Mouse (Mus musculus): Measurements from ENCODE around the gene Mgat3.

Gene Mgat3

GRCm38 (mm10) chr15:80175756-80176155, 2.2 kb downstream of the Mgat3 start:
- no peak for DNase-seq (ENCODE audit: low read depth)

- no peak for DNase-seq (ENCODE audit: low read depth)
Measured at GRCm38 (mm10) chr15:80181561-80181960, 8.0 kb downstream of the Mgat3 start.

GRCm38 (mm10) chr15:80182072-80182700, 8.7 kb downstream of the Mgat3 start:
- peak; percentile 12 for DNase-seq (ENCODE audit: low read depth)

- DNase-seq (ENCODE audit: low read depth), result no peak
Measured at GRCm38 (mm10) chr15:80188927-80189326, 15.4 kb downstream of the Mgat3 start.

GRCm38 (mm10) chr15:80190075-80190474, 16.6 kb downstream of the Mgat3 start:
- no peak for DNase-seq (ENCODE audit: low read depth)

GRCm38 (mm10) chr15:80191585-80192245, 18.2 kb downstream of the Mgat3 start:
- no peak for DNase-seq (ENCODE audit: low read depth)

GRCm38 (mm10) chr15:80192246-80192585, 18.7 kb downstream of the Mgat3 start:
- no peak for DNase-seq (ENCODE audit: low read depth)

GRCm38 (mm10) chr15:80192847-80193246, 19.3 kb downstream of the Mgat3 start:
- DNase-seq (ENCODE audit: low read depth), result no peak

GRCm38 (mm10) chr15:80199556-80199955, 26.0 kb downstream of the Mgat3 start:
- DNase-seq (ENCODE audit: low read depth), result no peak

GRCm38 (mm10) chr15:80202111-80202775, 28.7 kb downstream of the Mgat3 start:
- DNase-seq (ENCODE audit: low read depth), result no peak

- DNase-seq (ENCODE audit: low read depth), result peak; percentile 51
Measured at GRCm38 (mm10) chr15:80203406-80203805, 29.9 kb downstream of the Mgat3 start.

GRCm38 (mm10) chr15:80206057-80206565, 32.6 kb downstream of the Mgat3 start:
- no peak for DNase-seq (ENCODE audit: low read depth)

- no peak for DNase-seq (ENCODE audit: low read depth)
Measured at GRCm38 (mm10) chr15:80208446-80208845, 34.9 kb downstream of the Mgat3 start.

- DNase-seq (ENCODE audit: low read depth), result no peak
Measured at GRCm38 (mm10) chr15:80213688-80214087, 40.2 kb downstream of the Mgat3 start.

- DNase-seq (ENCODE audit: low read depth), result peak; percentile 70
Measured at GRCm38 (mm10) chr15:80215716-80216479, 42.4 kb downstream of the Mgat3 start.

GRCm38 (mm10) chr15:80216480-80216820, 42.9 kb downstream of the Mgat3 start:
- peak; percentile 64 for DNase-seq (ENCODE audit: low read depth)

- no peak for DNase-seq (ENCODE audit: low read depth)
Measured at GRCm38 (mm10) chr15:80217476-80217875, 44.0 kb downstream of the Mgat3 start.

- peak; percentile 94 for DNase-seq (ENCODE audit: low read depth)
Measured at GRCm38 (mm10) chr15:80219211-80219610, 45.7 kb downstream of the Mgat3 start.

GRCm38 (mm10) chr15:80219705-80220657, 46.5 kb downstream of the Mgat3 start:
- peak; percentile 61 for DNase-seq (ENCODE audit: low read depth)

- DNase-seq (ENCODE audit: low read depth), result peak; percentile 67
Measured at GRCm38 (mm10) chr15:80221031-80221430, 47.5 kb downstream of the Mgat3 start.

GRCm38 (mm10) chr15:80223751-80224150, 50.2 kb downstream of the Mgat3 start:
- DNase-seq (ENCODE audit: low read depth), result no peak

Data from 416B (cell line).